Mouse (Mus musculus): ENCODE measurements around the gene Csnk1e.

Csnk1e gene

GRCm38 (mm10) chr15:79403763-79404210, 51.6 kb downstream of the Csnk1e start:
- in situ Hi-C loops (cut with MboI; ENCODE audit: low pct_unique_long_range_greater_than_20kb in 1 of 2, low sequenced_read_pairs in 2 of 2, unreplicated experiment in 1 of 2): no loop called here

- in situ Hi-C loops (cut with MboI; ENCODE audit: low pct_unique_long_range_greater_than_20kb in 1 of 2, low sequenced_read_pairs in 2 of 2, unreplicated experiment in 1 of 2): no loop called here
Observed at GRCm38 (mm10) chr15:79402836-79403762, 52.3 kb downstream of the Csnk1e start, which contains the start of gene Tmem184b. TSS of gene Tmem184b (minus strand) at chr15:79403569.

DNA sequence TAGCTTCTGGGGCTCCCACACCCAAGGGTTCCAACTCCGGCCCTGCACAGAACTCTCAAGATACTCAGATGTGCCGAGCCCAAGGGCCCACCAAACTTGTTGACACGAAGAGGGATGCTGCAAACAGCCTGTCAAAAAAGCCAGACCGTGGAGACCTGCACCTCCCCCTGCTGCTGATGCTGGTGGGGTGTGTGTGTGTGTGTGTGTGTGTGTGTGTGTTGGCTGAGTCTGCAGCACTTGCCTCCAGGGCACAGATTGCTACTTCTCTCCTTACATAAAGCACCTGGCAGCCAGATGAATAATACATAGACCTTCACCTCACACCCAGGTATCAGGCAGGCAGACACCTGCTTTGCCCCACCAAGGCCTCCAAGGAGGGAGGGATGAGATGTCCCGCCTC, 53.2 kb downstream of the Csnk1e start:
- in situ Hi-C loops (cut with MboI; ENCODE audit: low pct_unique_long_range_greater_than_20kb in 1 of 2, low sequenced_read_pairs in 2 of 2, unreplicated experiment in 1 of 2): no loop called here

- in situ Hi-C loops (cut with MboI; ENCODE audit: low pct_unique_long_range_greater_than_20kb in 1 of 2, low sequenced_read_pairs in 2 of 2, unreplicated experiment in 1 of 2): no loop called here
Observed at GRCm38 (mm10) chr15:79400975-79401365, 54.4 kb downstream of the Csnk1e start.

- in situ Hi-C loops (cut with MboI; ENCODE audit: low pct_unique_long_range_greater_than_20kb in 1 of 2, low sequenced_read_pairs in 2 of 2, unreplicated experiment in 1 of 2): no loop called here
Observed at GRCm38 (mm10) chr15:79400134-79400974, 55.0 kb downstream of the Csnk1e start.

- in situ Hi-C loops (cut with MboI; ENCODE audit: low pct_unique_long_range_greater_than_20kb in 1 of 2, low sequenced_read_pairs in 2 of 2, unreplicated experiment in 1 of 2): no loop called here
Observed at GRCm38 (mm10) chr15:79399231-79400052, 55.9 kb downstream of the Csnk1e start.

GRCm38 (mm10) chr15:79396736-79397135, 58.6 kb downstream of the Csnk1e start:
- in situ Hi-C loops (cut with MboI; ENCODE audit: low pct_unique_long_range_greater_than_20kb in 1 of 2, low sequenced_read_pairs in 2 of 2, unreplicated experiment in 1 of 2): no loop called here

DNA sequence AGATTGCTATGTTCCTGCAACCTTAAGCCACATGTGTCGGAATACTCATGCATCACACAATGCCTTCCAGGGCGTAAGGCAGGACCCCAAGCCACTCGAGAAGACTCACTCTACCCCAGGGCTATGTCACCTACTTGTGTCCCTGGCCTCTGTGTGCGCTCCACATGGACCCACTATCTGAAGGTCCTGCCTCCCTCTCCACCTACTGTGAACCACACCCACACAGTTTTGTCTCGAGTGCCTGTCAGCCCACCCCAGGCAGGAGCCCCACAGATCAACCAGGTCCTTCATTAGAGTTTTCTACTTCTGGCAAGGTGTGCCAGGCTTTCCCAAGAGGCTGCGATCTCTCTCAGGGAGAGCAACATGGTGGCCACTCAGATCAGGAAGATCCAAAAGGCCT, 60.1 kb downstream of the Csnk1e start:
- in situ Hi-C loops (cut with MboI; ENCODE audit: low pct_unique_long_range_greater_than_20kb in 1 of 2, low sequenced_read_pairs in 2 of 2, unreplicated experiment in 1 of 2): no loop called here

DNA sequence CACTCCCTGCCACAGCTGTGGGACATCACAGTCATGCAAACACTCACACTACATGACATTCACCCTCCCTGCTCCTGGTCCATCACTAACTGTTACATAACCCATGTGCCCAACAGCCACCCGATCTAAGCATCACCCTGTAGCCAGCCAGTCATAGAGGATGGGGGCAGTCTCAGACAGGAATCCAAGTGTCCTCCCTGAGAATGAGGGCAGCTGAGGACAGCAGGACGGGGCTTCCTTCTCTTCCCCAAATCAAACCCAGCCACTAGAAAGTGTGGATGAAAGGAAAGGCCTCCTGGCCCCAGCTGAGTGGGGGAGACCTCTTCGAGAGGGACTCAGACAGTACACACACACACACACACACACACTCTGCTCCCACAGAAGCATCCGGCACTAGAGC, 60.5 kb downstream of the Csnk1e start:
- in situ Hi-C loops (cut with MboI; ENCODE audit: low pct_unique_long_range_greater_than_20kb in 1 of 2, low sequenced_read_pairs in 2 of 2, unreplicated experiment in 1 of 2): no loop called here

- in situ Hi-C loops (cut with MboI; ENCODE audit: low pct_unique_long_range_greater_than_20kb in 1 of 2, low sequenced_read_pairs in 2 of 2, unreplicated experiment in 1 of 2): no loop called here
Observed at GRCm38 (mm10) chr15:79393101-79393500, 62.3 kb downstream of the Csnk1e start.

GRCm38 (mm10) chr15:79392527-79392926, 62.8 kb downstream of the Csnk1e start:
- in situ Hi-C loops (cut with MboI; ENCODE audit: low pct_unique_long_range_greater_than_20kb in 1 of 2, low sequenced_read_pairs in 2 of 2, unreplicated experiment in 1 of 2): no loop called here

- in situ Hi-C loops (cut with MboI; ENCODE audit: low pct_unique_long_range_greater_than_20kb in 1 of 2, low sequenced_read_pairs in 2 of 2, unreplicated experiment in 1 of 2): no loop called here
Observed at GRCm38 (mm10) chr15:79391447-79392093, 63.8 kb downstream of the Csnk1e start.

DNA sequence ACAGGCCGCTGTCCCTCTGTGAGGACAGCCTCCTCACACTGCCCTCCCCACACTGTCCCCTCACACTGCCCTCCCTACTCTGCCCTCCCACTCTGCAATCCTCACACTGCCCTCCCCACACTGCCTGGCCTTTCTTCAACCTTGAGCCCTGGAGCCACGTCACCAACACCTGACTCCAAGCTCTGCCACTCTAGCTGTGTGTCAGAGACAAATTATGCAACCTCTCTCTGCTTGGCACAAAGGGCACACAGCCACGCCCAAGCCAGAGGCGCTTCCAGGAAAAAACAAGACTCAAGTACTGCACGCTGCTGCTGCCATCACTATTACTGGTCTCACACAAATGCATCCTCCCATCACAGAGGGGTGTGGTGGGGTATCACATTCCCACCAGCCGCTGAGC, 64.9 kb downstream of the Csnk1e start:
- in situ Hi-C loops (cut with MboI; ENCODE audit: low pct_unique_long_range_greater_than_20kb in 1 of 2, low sequenced_read_pairs in 2 of 2, unreplicated experiment in 1 of 2): no loop called here

DNA sequence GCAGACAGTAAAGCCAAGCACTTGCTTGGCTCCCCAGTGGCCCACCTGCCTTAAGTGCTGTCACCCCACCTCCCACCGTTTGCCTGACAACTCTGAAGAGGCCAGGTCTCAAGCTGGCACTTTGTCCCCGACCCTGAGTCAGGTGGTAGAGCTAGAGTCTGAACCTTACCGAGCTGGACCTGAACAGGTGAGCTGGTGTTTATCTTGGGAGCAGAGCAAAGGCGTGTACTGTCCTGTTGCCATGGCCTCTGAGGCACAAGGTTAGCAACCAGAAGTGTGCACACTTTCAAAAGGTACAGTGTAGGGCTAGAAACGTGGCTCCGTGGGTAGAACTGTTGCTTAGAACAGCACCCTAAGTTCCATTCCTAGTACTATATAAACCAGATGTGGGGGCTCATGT, 67.2 kb downstream of the Csnk1e start:
- in situ Hi-C loops (cut with MboI; ENCODE audit: low pct_unique_long_range_greater_than_20kb in 1 of 2, low sequenced_read_pairs in 2 of 2, unreplicated experiment in 1 of 2): no loop called here

GRCm38 (mm10) chr15:79387611-79388010, 67.8 kb downstream of the Csnk1e start:
- in situ Hi-C loops (cut with MboI; ENCODE audit: low pct_unique_long_range_greater_than_20kb in 1 of 2, low sequenced_read_pairs in 2 of 2, unreplicated experiment in 1 of 2): no loop called here

DNA sequence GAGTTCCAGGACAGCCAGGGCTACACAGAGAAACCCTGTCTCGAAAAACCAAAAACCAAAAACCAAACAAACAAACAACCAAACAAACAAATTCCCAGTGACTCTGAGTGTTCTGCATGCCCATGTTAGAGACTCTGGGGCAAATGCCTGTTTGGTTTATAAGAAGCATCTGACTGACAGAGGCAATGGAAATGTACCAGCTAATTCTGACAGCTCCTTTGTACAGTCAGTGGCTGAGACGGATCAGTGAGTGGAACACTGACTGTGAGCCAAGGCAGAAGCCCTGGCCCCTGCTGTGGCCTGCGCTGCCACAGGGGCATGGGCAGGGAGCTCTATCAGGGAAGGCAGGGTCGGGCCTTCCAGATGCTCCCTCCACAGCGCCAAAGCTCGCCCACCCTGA, 68.3 kb downstream of the Csnk1e start:
- in situ Hi-C loops (cut with MboI; ENCODE audit: low pct_unique_long_range_greater_than_20kb in 1 of 2, low sequenced_read_pairs in 2 of 2, unreplicated experiment in 1 of 2): no loop called here

- in situ Hi-C loops (cut with MboI; ENCODE audit: low pct_unique_long_range_greater_than_20kb in 1 of 2, low sequenced_read_pairs in 2 of 2, unreplicated experiment in 1 of 2): no loop called here
Observed at GRCm38 (mm10) chr15:79381644-79382043, 73.7 kb downstream of the Csnk1e start.
